Mouse (Mus musculus) kidney, adult 2 months (tissue): ENCODE data around the gene Cdon.

Source experiments
- CTCF ChIP-seq: fragments of 200-500 bp; conservative IDR thresholded peaks from 2 replicates; pipeline ENCODE4 v1.5.1; 2011; ENCODE audit warnings: low read depth, mild to moderate bottlenecking, control low read depth, low read length, moderate library complexity, mixed read lengths; ENCODE audit not compliant: insufficient read depth, insufficient read length
- POLR2A ChIP-seq: fragments of 200-500 bp; IDR thresholded peaks from one replicate; pipeline ENCODE4 v1.6.1; 2011; ENCODE audit warnings: low read depth, low read length, control low read depth

- TF ChIP-seq CTCF (no peak), POLR2A (no peak)
These were observed 21.5 kb downstream of the Cdon start for GRCm38 (mm10) chr9:35442476-35442875.
